ENCODE assay signal across 7 mouse cellular contexts in genomic region chr6:24527155-24528063, GRCm38 (mm10). TPM values are rescaled to one million over a fixed set of nuclear protein-coding genes. Genes with fewer than 3 reads are reported as not detected.
DNase-seq lines count a peak whose midpoint lies in the region; ATAC-seq lines count a peak whose summit lies in the region.

Gene Ndufa5, minus strand, starts transcription at chr6:24528013.

- no peaks in the 10 kb centered on the region for H3K27me3 ChIP-seq in intestine, embryonic 16.5 days (replicated peaks; ENCODE audit: control insufficient read depth, insufficient read depth, low read length)
- H3K27me3 ChIP-seq in midbrain, embryonic 11.5 days (ENCODE audit: control insufficient read depth, insufficient read depth, low read length): no peaks in the 10 kb centered on the region

- H3K27ac ChIP-seq in intestine, embryonic 16.5 days (ENCODE audit: low read length): peak within 1 kb of the TSS; percentile 39
- no peak within 1 kb of the TSS for H3K27ac ChIP-seq in midbrain, embryonic 11.5 days (ENCODE audit: low read depth, low read length)

- intact Hi-C loops in left cerebral cortex, postnatal 36 days (cut with DNase I): no loop called here

- no peaks in the 10 kb centered on the region for H3K9me3 ChIP-seq in intestine, embryonic 16.5 days (ENCODE audit: control insufficient read depth, low read length)
- H3K9me3 ChIP-seq in midbrain, embryonic 11.5 days (ENCODE audit: control insufficient read depth, low read length): no peaks in the 10 kb centered on the region

- peaks cover 11% of the 10 kb centered on the region; the same call in 1 of the 2 replicates for H3K4me1 ChIP-seq in intestine, embryonic 16.5 days (ENCODE audit: control insufficient read depth, insufficient read depth, low read length)
- peaks cover 7% of the 10 kb centered on the region for H3K4me1 ChIP-seq in midbrain, embryonic 11.5 days (ENCODE audit: control insufficient read depth, insufficient read depth, low read length)

- H3K4me3 ChIP-seq in intestine, embryonic 16.5 days (ENCODE audit: low read length): peak within 1 kb of the TSS; percentile 64
- peak within 1 kb of the TSS; percentile 83 for H3K4me3 ChIP-seq in midbrain, embryonic 11.5 days (ENCODE audit: low read depth, low read length)

- under 1% methylated on average over 53 of the region's 53 CpGs for WGBS in intestine, embryonic 16.5 days
- WGBS in midbrain, embryonic 11.5 days: under 1% methylated on average over 53 of the region's 53 CpGs

- peak; percentile 93 for DNase-seq in adrenal gland, adult 8-10 months
- DNase-seq in embryo, embryonic 9.5 days (ENCODE audit: extremely low spot score): peak; percentile 89
- DNase-seq in gastrocnemius, postnatal 4 days (ENCODE audit: low spot score in 2 of 2): peak; percentile 74 to 90
- DNase-seq in left cerebral cortex, postnatal 36 days (ENCODE audit: low spot score in 2 of 2): peak; percentile 90 to 91
- peak; percentile 99 for DNase-seq in midbrain, embryonic 11.5 days (ENCODE audit: low spot score, missing footprints)
- peak; percentile 98 for DNase-seq in skeletal muscle tissue, adult 2 months (ENCODE audit: low read depth, low spot score)

- no peaks in the 10 kb centered on the region for H3K36me3 ChIP-seq in intestine, embryonic 16.5 days (ENCODE audit: control insufficient read depth, insufficient read depth, low read length)
- H3K36me3 ChIP-seq in midbrain, embryonic 11.5 days (ENCODE audit: control insufficient read depth, insufficient read depth, low read length): no peaks in the 10 kb centered on the region

- peak; percentile 99 for ATAC-seq in intestine, embryonic 16.5 days
- peak; percentile 99 for ATAC-seq in midbrain, embryonic 11.5 days (ENCODE audit: low FRiP score)

- peak within 1 kb of the TSS; percentile 76 for H3K9ac ChIP-seq in intestine, embryonic 16.5 days (ENCODE audit: low read depth, low read length)
- H3K9ac ChIP-seq in midbrain, embryonic 11.5 days (ENCODE audit: low read length): peak within 1 kb of the TSS; percentile 77

- H3K4me2 ChIP-seq in intestine, embryonic 16.5 days (ENCODE audit: low read depth, low read length): peak within 1 kb of the TSS; percentile 75
- H3K4me2 ChIP-seq in midbrain, embryonic 11.5 days: peak within 1 kb of the TSS; percentile 69

RNA-seq across cellular contexts. Expression of gene Ndufa5, which starts in this region (rescaled TPM):
- total RNA-seq in adrenal gland, adult 8-10 months (2022): 100 to 1,000 TPM; 163 to 261 (median 198) TPM
- 100 to 1,000 TPM; 385 to 429 TPM for total RNA-seq in gastrocnemius, postnatal 4 days (2021)
- 380 and 393 TPM in 2 replicates for polyA plus RNA-seq in intestine, embryonic 16.5 days (2015; fragmentation: Nextera tagmentation; extraction: Ambion mirVana)
- 100 to 1,000 TPM; 247 to 273 TPM for total RNA-seq in left cerebral cortex, postnatal 36 days (2021)
- polyA plus RNA-seq in midbrain, embryonic 11.5 days (2014; fragmentation: Nextera tagmentation; extraction: Ambion mirVana): 258 TPM in 2 replicates
